Mouse (Mus musculus): ENCODE data around the gene Vmn1r11.

The Vmn1r11 gene

GRCm38 (mm10) chr6:57133155-57133554 is at the start of gene Vmn1r11:
Gene Vmn1r11, plus strand, starts transcription at chr6:57133455.
- DNase-seq: no peak

DNA sequence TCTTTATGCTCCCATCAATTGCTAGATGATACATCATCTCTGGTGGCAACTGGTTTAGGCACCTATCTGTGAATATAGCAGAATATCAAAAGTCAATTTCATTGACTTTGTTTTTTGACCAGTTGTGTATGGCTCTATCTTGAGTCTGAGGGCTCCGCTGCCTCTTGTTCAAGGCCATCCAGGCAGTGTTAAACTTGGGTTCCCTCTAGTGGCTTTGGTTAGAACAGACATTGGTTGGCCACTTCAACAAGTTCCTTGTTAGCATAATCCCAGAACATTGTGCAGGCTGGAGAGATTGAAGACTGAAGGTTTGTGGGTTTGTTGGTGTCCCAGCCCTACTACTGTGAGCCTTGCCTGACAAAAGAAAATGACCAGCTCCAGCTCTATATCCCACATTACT is 26.9 kb upstream of the Vmn1r11 start:
- DNase-seq: no peak

DNA sequence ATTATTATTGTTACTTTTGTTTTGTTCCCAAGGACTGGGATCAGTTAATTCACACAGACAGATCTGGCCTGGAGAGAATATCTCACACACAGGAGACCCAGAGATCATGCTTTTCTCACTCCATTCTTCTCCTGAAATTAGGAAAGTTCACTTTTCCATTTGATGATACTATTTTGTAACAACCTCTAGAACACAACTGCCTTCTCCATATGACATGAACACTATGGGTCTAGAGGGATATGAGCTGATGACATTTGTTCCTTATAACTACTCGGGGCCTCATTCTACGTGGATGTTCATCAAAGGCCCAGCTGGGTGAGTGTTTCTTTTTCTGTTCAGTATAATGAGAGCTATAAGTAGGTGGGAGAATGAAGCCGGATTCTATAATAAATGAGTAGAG is 24.1 kb upstream of the Vmn1r11 start, which contains the start of gene Vmn1r10:
Gene Vmn1r10, plus strand, starts transcription at position 301 of the 400 bp plus-strand sequence.
- no peak for DNase-seq

GRCm38 (mm10) chr6:57156619-57157018 is 23.4 kb downstream of the Vmn1r11 start, which contains the start of gene Vmn1r12:
Gene Vmn1r12, plus strand, starts transcription at chr6:57156919.
- no peak for DNase-seq

Measured in lung, postnatal 4 days (tissue).